Mouse (Mus musculus) c-Kit-positive CD71-positive TER-119-positive erythroid progenitor cells, embryonic 14.5 days (primary cell): ENCODE measurements around the gene Tcl1.
"Not testable (repeated sequence)": the region's sequence is repeated elsewhere in the genome, so short reads cannot be mapped to it uniquely, and the experiment has no call there.

Experiments used
- DNase-seq: peaks from one replicate; pipeline ENCODE4 v3.0.0-alpha.2; 2013; ENCODE audit warnings: low spot score

Tcl1 gene

GRCm38 (mm10) chr12:105222601-105223319 lies at the start of gene Tcl1:
TSS of gene Tcl1 (minus strand) at chr12:105222793.
- no peak for DNase-seq

DNA sequence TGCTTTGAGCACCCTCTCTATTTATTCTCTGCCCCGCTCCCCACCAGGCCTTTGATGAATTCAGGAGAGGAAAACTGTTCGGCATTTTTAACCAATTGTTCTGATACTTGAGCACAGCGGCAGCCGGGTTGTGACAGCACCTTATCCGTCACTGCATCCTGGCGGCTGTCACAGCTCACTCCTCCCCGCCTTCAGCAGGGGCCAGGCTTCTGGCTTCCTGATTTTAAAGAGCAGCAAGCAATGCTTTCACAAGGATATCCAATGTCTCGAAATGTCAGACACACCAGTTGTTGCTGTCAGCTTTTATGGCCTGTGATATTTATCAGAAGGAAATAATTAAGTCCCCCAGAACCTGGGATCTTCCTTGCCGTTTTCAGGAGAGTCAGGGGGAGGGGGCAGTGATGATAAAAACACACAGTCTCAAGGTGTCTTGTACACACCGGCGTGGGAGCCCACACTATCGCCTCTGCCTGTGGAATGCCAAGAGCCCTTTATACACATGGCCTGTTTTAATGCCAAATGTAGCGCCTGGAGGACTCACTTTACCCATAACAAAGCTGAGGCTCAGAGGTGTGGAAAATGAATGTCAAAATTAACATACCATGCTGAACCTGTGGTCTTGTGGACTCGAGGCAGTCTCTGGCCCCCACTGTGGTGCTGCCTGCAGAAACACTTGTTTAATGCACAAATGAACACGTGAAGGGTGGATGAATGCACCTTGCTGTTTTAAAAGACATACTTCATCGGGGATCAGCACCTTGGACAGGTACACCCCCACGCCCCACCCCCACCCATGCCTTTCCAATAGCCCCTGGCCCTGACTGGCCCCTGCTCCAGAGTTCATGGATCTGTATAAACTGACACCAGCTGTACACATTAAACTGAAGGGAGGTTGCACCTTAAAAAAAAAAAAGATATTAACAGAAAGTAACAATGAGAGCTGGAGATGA lies 48.7 kb upstream of the Tcl1 start:
- DNase-seq = no peak

DNA sequence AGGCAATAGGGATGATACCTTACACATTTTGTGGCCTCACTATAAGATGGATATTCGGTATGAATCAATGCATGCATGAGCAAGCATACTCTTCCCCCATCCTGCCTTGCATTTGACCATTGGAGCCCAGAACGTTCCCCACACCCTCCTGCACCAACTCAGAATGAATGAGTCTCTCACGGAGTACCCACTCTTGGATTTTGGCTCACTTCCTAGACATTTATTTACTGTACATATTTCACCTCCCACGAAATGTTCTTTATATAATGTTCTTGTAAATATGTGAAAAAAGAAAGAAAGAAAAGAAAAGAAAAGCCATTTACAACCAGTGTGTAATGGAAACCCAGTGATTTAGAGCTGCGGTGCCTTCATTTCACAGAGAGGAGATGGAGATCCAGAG lies 44.5 kb upstream of the Tcl1 start:
- no peak for DNase-seq

- DNase-seq = peak; percentile 3
Observed at GRCm38 (mm10) chr12:105266096-105266495, 43.5 kb upstream of the Tcl1 start.

DNA sequence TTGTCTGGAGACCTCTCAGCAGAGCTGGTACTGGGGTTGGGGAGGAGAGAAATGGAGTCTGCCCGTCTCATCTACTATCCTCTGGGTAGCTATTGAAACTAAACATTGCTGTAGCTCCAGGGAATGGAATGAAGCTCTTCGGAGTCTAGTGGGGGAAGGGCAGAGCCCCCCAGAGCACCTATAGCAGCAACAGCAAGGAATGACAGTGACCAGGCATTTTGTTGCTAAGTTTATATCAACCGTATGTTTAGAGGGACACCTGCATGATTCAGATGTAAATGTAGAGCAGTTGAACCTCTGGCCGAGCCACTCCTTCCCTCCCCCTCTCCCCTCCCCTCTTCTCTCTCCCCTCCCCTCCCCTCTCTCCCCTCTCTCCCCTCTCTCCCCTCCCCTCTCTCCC lies 36.6 kb upstream of the Tcl1 start:
- DNase-seq = no peak

- peak; percentile 34 for DNase-seq
Observed at GRCm38 (mm10) chr12:105258787-105259186, 36.2 kb upstream of the Tcl1 start.

GRCm38 (mm10) chr12:105253796-105254195 lies 31.2 kb upstream of the Tcl1 start:
- DNase-seq = no peak

- no peak for DNase-seq
Observed at GRCm38 (mm10) chr12:105248763-105249233, 26.2 kb upstream of the Tcl1 start.

GRCm38 (mm10) chr12:105239060-105239459 lies 16.5 kb upstream of the Tcl1 start:
- no peak for DNase-seq

DNA sequence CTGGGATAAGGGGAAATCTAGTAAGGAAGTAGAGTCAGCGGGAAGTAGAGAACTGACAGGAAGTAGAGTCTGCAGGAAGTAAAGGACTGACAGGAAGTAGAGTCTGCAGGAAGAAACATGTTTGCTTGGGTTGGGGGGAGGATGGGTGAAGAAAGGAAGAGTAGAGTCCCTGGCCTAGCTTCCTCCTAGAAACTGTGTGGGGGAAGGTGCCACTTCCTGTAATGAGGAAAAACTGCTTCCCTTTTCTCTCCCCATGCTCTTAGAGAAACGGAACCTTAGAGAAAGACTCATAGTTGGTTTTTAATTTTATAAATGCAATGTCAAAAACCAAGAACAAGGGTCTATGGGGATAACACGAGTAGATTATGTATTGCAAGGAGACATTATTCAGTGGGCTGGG lies 12.5 kb upstream of the Tcl1 start:
- DNase-seq = no peak

DNA sequence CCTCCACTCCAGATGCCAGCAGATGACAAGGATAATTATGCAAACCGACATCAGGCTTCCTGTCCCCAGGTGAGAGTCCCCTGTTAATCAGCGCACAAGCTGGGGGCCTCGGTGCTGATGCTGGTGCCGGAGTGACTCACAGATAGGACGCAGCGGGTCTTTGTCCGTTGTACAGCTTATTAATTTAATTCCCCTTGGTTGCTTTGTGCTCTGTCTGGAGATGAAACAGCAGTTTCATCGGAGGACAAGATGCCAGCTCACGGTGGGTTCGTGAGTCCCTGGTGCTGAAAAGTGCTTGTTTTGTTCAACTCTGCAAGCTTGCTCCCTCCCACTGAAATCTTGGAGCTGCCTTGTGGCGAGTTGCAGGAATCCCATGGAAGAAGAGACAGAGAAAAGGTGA lies 11.8 kb upstream of the Tcl1 start:
- no peak for DNase-seq

- DNase-seq = no peak
Observed at GRCm38 (mm10) chr12:105224621-105225320, 2.2 kb upstream of the Tcl1 start.

DNA sequence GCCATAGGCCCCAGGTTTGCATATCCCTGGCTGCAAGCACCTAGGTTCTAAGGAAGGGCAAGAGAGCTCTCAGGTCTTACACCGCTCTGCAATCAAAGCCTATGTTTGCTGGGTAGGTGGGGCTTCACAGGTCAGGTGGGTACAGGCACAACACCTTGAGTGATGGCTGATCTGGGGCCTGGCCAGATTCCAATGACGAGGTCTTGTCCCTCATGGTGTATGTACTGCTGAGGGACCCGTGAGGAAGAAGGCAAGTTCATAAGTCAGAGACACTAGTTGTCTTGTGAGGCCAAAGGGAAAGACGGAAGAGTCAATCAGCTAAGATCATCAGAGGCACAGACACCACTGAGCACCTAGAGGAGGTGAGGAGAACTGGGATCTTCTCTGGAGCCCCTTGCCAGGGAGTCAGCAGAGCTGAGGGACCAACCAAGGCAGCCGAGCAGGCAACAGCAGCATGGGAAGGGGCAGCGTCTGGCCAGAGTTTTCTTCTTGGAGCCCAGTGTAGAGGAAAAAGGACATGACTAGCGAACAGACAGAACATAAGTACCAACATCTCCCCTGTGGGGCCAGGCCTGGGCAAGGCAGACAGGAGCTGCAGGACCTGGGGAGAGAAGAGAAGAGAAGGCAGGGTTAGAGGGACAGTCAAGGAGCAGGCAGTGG lies 5.4 kb downstream of the Tcl1 start:
- DNase-seq = no peak

GRCm38 (mm10) chr12:105209231-105209630 lies 13.4 kb downstream of the Tcl1 start:
- no peak for DNase-seq

- DNase-seq = no peak
Observed at GRCm38 (mm10) chr12:105208441-105208840, 14.2 kb downstream of the Tcl1 start.

DNA sequence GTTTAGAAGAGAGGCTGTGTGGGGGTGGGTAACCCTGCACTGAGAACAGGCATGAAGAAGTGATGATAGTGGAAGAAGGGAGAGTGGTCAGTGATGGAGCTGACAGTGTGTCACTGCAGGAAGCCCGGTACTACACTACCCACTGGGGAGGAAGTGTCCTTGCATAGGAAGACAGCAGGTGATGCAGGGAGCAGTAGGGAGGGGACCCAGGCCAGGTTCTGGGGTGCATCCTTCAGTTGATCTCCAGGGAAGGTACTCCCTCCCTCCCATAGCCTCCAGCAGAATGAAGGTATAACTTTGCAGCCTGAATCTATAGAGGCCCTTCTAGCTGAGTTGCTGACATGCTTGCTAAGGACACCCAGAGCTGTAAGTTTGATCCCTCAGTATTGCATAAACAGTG lies 15.5 kb downstream of the Tcl1 start:
- DNase-seq = no peak

DNA sequence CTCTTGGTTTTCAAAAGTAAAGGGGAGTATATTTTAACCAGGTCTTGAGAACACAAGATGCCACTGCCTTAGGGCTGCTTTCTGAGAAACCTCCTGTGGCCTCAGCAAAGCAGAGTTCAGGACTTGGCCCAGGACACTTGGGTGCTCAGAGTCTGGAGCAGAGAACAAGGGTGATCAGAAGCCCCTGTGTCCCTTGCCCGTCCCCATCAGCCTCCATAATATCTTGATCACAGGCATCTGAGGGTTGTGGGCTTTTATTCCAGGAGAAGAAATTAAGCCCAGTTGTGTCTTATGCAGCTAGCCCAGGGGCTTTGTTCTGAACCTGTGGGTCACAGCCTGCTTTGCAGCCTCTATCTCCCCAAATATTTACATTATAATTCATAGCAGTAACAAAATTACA lies 20.9 kb downstream of the Tcl1 start, which contains the start of gene Tcl1b4:
Gene Tcl1b4 (plus strand): TSS at position 301 of the 400 bp plus-strand sequence.
- not testable (repeated sequence) for DNase-seq

DNA sequence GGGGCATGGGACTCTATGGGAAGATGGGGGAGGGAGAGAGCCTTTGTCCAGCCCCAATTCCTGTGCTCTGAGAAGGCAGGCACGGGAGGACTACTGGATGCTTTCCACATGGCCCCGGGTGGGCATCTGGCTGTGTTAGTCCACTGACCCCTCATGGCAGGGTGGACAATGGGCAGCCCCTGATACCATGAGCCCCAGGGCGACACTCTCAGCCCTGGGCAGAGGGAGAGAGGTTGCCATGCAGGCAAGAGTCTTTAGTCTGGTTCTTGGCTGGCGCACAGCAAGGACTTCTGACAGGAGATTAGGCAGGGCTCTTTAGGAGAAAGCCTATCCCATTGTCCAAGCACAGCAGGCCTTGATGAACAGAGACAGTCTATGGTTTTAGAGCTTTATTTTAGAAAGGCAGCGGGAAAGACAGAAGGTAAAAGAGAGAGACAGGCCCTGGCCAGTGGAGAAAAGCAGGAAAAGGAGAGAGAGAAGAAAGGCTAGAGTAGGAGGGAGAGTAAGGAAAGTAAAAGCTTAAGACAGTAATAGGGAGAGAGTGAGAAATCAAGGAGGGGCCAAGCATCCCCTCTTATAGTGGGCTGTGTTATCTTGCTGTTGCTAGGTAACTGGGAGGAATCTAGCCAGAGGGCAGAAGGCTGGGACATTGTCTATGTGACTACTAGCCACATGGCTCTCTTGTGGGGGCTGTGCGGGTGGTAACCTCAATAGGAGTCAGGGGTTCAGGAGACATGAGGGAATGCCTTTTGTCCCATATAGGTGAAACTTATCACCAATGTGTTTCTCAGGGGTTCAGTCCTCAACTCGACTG lies 22.7 kb downstream of the Tcl1 start:
- DNase-seq = not testable (repeated sequence)

DNA sequence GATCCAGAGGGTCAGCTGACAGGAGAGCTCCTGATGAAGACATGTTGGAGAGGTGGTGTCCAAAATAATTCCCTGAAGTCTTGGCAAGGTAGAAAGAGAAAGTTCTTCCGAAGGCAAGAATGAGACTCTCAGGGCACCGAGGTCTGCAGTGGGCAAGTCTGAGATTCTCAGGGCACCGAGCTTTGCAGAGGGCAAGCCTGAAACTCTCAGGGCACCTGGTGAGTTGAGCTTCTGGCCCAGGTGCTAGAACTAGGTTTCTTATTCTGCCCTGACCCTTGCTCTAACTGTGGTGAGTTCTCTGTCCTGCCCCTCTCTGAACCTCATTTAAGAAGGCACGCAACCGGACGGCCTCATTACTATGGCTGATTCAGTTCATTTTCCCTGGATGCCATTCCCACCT lies 31.9 kb downstream of the Tcl1 start, which contains the start of gene Tcl1b3:
Gene Tcl1b3 (plus strand): TSS at position 301 of the 400 bp plus-strand sequence.
- DNase-seq = not testable (repeated sequence)

DNA sequence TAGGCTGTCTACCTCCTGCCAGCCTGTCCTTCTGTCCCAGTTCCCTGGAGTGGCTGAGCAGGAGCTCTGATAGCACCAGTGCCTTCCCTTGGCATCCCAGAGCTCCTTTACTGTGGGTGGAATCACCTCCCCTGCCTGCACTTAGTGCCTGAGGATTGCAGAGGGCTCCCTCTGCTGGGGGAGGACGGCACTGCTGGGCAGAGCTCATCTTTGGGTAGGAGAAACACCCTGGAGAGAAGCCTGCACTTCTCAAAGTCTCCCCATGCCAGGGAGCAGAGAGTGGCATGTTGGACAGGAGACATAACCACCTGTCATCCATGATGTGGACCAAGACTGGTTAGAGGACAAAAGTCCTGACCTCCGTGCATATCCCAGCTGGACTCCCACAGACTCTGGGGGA lies 33.6 kb downstream of the Tcl1 start:
- DNase-seq = not testable (repeated sequence)
